Mouse (Mus musculus) liver, embryonic 15.5 days (tissue): Measurements from ENCODE around the gene Gpbar1. TPM values are rescaled to one million over a fixed set of nuclear protein-coding genes. Genes with fewer than 3 reads are reported as not detected.
A peak's percentile ranks its signal among the peaks of the same experiment; 100 is the strongest.

Experiments used
- ATAC-seq: fragments of 200-750 bp; cut with Nextera tagmentation; 2 replicates; pipeline ENCODE4 v1.8.0; 2017; ENCODE audit warnings: moderate number of reproducible peaks, mild to moderate bottlenecking, moderate library complexity; ENCODE audit not compliant: insufficient read depth
- H3K27ac ChIP-seq: fragments of 300-500 bp; sonication (generic); replicated peaks from 2 replicates; pipeline ENCODE4 v1.5.1; 2015; ENCODE audit warnings: mild to moderate bottlenecking, inconsistent platforms
- H3K27me3 ChIP-seq: fragments of 300-500 bp; sonication (generic); 2 replicates; pipeline ENCODE4 v1.6.1; 2015; ENCODE audit warnings: mild to moderate bottlenecking, inconsistent platforms
- H3K36me3 ChIP-seq: fragments of 300-500 bp; sonication (generic); replicated peaks from 2 replicates; pipeline ENCODE4 v1.6.1; 2015; ENCODE audit warnings: moderate library complexity, mild to moderate bottlenecking, inconsistent platforms
- H3K4me1 ChIP-seq: fragments of 300-500 bp; sonication (generic); replicated peaks from 2 replicates; pipeline ENCODE4 v1.6.1; 2015; ENCODE audit warnings: inconsistent platforms
- H3K4me2 ChIP-seq: fragments of 300-500 bp; sonication (generic); 2 replicates; pipeline ENCODE4 v1.6.1; 2015; ENCODE audit warnings: moderate library complexity, mild to moderate bottlenecking, inconsistent platforms
- H3K4me3 ChIP-seq: fragments of 300-500 bp; sonication (generic); replicated peaks from 2 replicates; pipeline ENCODE4 v1.5.1; 2015; ENCODE audit warnings: mild to moderate bottlenecking, inconsistent platforms
- H3K9ac ChIP-seq: fragments of 300-500 bp; sonication (generic); 2 replicates; pipeline ENCODE4 v1.6.1; 2015; ENCODE audit warnings: moderate library complexity, mild to moderate bottlenecking, inconsistent platforms
- H3K9me3 ChIP-seq: fragments of 300-500 bp; sonication (generic); replicated peaks from 2 replicates; pipeline ENCODE4 v1.6.1; 2016; ENCODE audit warnings: inconsistent platforms
- WGBS: fragments of 180-500 bp; shearing (Covaris S2); methylation state at CpG from one replicate; pipeline ENCODE4 v1.1.7; 2015; ENCODE audit warnings: mixed read lengths; ENCODE audit not compliant: insufficient replicate concordance; 5-methylcytosine and 5-hydroxymethylcytosine counted together
- polyA plus RNA-seq: library from polyadenylated mRNA; unstranded; fragments of >200 nt; fragmentation: Nextera tagmentation; extraction: Ambion mirVana; gene quantifications from 2 replicates; pipeline ENCODE4 v1.2.1, GENCODE M21; 2015

The Gpbar1 gene
- polyA plus RNA-seq, 1 experiment from 2014 or later, result 0.29 TPM

- H3K4me1 ChIP-seq, result peaks cover 16% of the 10 kb centered on the region
- WGBS, result 37% methylated on average over 8 of the region's 8 CpGs
- ATAC-seq, result no peak
- no peak overlapping the region for H3K27ac ChIP-seq
- H3K36me3 ChIP-seq, result peaks cover 39% of the 10 kb centered on the region
- no peak overlapping the region for H3K4me3 ChIP-seq
- H3K27me3 ChIP-seq, result peaks cover 16% of the 10 kb centered on the region
- no peak overlapping the region for H3K9ac ChIP-seq
- H3K4me2 ChIP-seq, result no peak overlapping the region
- H3K9me3 ChIP-seq, result no peaks in the 10 kb centered on the region
Observed at GRCm38 (mm10) chr1:74277883-74278537, 340 bp upstream of the Gpbar1 start.

GRCm38 (mm10) chr1:74278988-74279387 lies 638 bp downstream of the Gpbar1 start:
- peaks cover 24% of the 10 kb centered on the region for H3K4me1 ChIP-seq
- peaks cover 42% of the 10 kb centered on the region for H3K36me3 ChIP-seq
- 85% methylated on average over 11 of the region's 11 CpGs for WGBS
- no peaks in the 10 kb centered on the region for H3K9me3 ChIP-seq
- no peak overlapping the region for H3K4me2 ChIP-seq
- no peak overlapping the region for H3K9ac ChIP-seq
- no peak overlapping the region for H3K27ac ChIP-seq
- no peak overlapping the region for H3K4me3 ChIP-seq
- H3K27me3 ChIP-seq, result peaks cover 16% of the 10 kb centered on the region
- ATAC-seq, result no peak

GRCm38 (mm10) chr1:74280591-74281325 lies 2.4 kb downstream of the Gpbar1 start:
- ATAC-seq, result no peak
- H3K4me2 ChIP-seq, result no peak overlapping the region
- H3K36me3 ChIP-seq, result peaks cover 42% of the 10 kb centered on the region
- no peak overlapping the region for H3K27ac ChIP-seq
- H3K27me3 ChIP-seq, result peaks cover 6% of the 10 kb centered on the region; the same call in 1 of the 2 replicates
- whole genome bisulfite sequencing, result 79% methylated on average over 14 of the region's 14 CpGs
- H3K9ac ChIP-seq, result no peak overlapping the region
- H3K4me1 ChIP-seq, result peaks cover 36% of the 10 kb centered on the region
- no peaks in the 10 kb centered on the region for H3K9me3 ChIP-seq
- H3K4me3 ChIP-seq, result no peak overlapping the region

- H3K9ac ChIP-seq, result no peak overlapping the region
- no peak overlapping the region for H3K27ac ChIP-seq
- H3K36me3 ChIP-seq, result peaks cover 42% of the 10 kb centered on the region
- peaks cover 42% of the 10 kb centered on the region for H3K4me1 ChIP-seq
- H3K4me3 ChIP-seq, result no peak overlapping the region
- peaks cover 6% of the 10 kb centered on the region; the same call in 1 of the 2 replicates for H3K27me3 ChIP-seq
- ATAC-seq, result no peak
- 77% methylated on average over 2 of the region's 2 CpGs for WGBS
- H3K4me2 ChIP-seq, result no peak overlapping the region
- H3K9me3 ChIP-seq, result no peaks in the 10 kb centered on the region
Observed at GRCm38 (mm10) chr1:74281372-74281771, 3.0 kb downstream of the Gpbar1 start.

GRCm38 (mm10) chr1:74281886-74282285 lies 3.5 kb downstream of the Gpbar1 start:
- 89% methylated on average over 8 of the region's 8 CpGs for WGBS
- H3K36me3 ChIP-seq, result peaks cover 42% of the 10 kb centered on the region

GRCm38 (mm10) chr1:74282896-74283625 lies 4.7 kb downstream of the Gpbar1 start:
- ATAC-seq, result no peak
- H3K4me3 ChIP-seq, result no peak overlapping the region; the same call in 1 of the 2 replicates
- no peaks in the 10 kb centered on the region for H3K27me3 ChIP-seq
- H3K9me3 ChIP-seq, result no peaks in the 10 kb centered on the region
- H3K4me2 ChIP-seq, result 0 out of 2 replicates have a peak overlapping the region, but pooled peaks have one; percentile 94
- H3K9ac ChIP-seq, result no peak overlapping the region
- WGBS, result 77% methylated on average over 10 of the region's 10 CpGs
- H3K36me3 ChIP-seq, result peaks cover 46% of the 10 kb centered on the region
- no peak overlapping the region for H3K27ac ChIP-seq
- peaks cover 56% of the 10 kb centered on the region for H3K4me1 ChIP-seq

More at GRCm38 (mm10) chr1:74281886-74282285, 3.5 kb downstream of the Gpbar1 start:
- Histone ChIP-seq H3K27ac (no peak overlapping the region), H3K9ac (no peak overlapping the region), H3K4me1 (peaks cover 47% of the 10 kb centered on the region), H3K4me2 (no peak overlapping the region), H3K9me3 (no peaks in the 10 kb centered on the region), H3K4me3 (no peak overlapping the region), H3K27me3 (peaks cover 5% of the 10 kb centered on the region; the same call in 1 of the 2 replicates)
- ATAC-seq, result no peak

GRCm38 (mm10) chr1:74283686-74284463 lies 5.5 kb downstream of the Gpbar1 start:
- peaks cover 64% of the 10 kb centered on the region for H3K4me1 ChIP-seq
- 6% methylated on average over 15 of the region's 15 CpGs for WGBS

GRCm38 (mm10) chr1:74284543-74285160 lies 6.3 kb downstream of the Gpbar1 start, which contains the start of the genes Aamp and Pnkd:
Aamp (minus strand) TSS chr1:74284738.
Pnkd (plus strand) TSS chr1:74284930.
- no peaks in the 10 kb centered on the region for H3K27me3 ChIP-seq
- no peaks in the 10 kb centered on the region for H3K9me3 ChIP-seq
- peak within 1 kb of the TSS; percentile 94 for H3K4me2 ChIP-seq
- H3K4me1 ChIP-seq, result peaks cover 71% of the 10 kb centered on the region
- under 1% methylated on average over 56 of the region's 56 CpGs for WGBS
- H3K27ac ChIP-seq, result peak within 1 kb of the TSS; percentile 84
- peak within 1 kb of the TSS; percentile 87 for H3K9ac ChIP-seq
- H3K4me3 ChIP-seq, result peak within 1 kb of the TSS; percentile 86
- peak; percentile 97 for ATAC-seq
- H3K36me3 ChIP-seq, result peaks cover 55% of the 10 kb centered on the region

More at GRCm38 (mm10) chr1:74283686-74284463, 5.5 kb downstream of the Gpbar1 start:
- Histone ChIP-seq H3K4me2 (peak overlapping the region; percentile 94), H3K27me3 (no peaks in the 10 kb centered on the region), H3K9me3 (no peaks in the 10 kb centered on the region), H3K36me3 (peaks cover 52% of the 10 kb centered on the region), H3K4me3 (peak overlapping the region; percentile 86), H3K9ac (peak overlapping the region; percentile 87), H3K27ac (peak overlapping the region; percentile 84)
- ATAC-seq, result peak; percentile 25

- WGBS, result 3% methylated on average over 23 of the region's 23 CpGs
- peak overlapping the region; percentile 86 for H3K4me3 ChIP-seq
- H3K36me3 ChIP-seq, result peaks cover 54% of the 10 kb centered on the region
- H3K27me3 ChIP-seq, result no peaks in the 10 kb centered on the region
- no peaks in the 10 kb centered on the region for H3K9me3 ChIP-seq
- no peak for ATAC-seq
- H3K27ac ChIP-seq, result peak overlapping the region; percentile 55
- H3K4me1 ChIP-seq, result peaks cover 71% of the 10 kb centered on the region
- H3K4me2 ChIP-seq, result peak overlapping the region; percentile 89
- H3K9ac ChIP-seq, result peak overlapping the region; percentile 71
Observed at GRCm38 (mm10) chr1:74285212-74286010, 7.1 kb downstream of the Gpbar1 start.
